Mouse (Mus musculus): ENCODE data around the gene Clpx. TPM values are rescaled to one million over a fixed set of nuclear protein-coding genes. Genes with fewer than 3 reads are reported as not detected.

Gene Clpx
- total RNA-seq, 2 experiments from 2014 or later = 27.0 to 33.2 TPM

GRCm38 (mm10) chr9:65375163-65375934 lies 81.3 kb downstream of the Clpx start:
- intact Hi-C loops (cut with DNase I) = no loop called here

More at GRCm38 (mm10) chr9:65375163-65375934, 81.3 kb downstream of the Clpx start:
- peak; percentile 69 to 76 for DNase-seq (ENCODE audit: low spot score in 2 of 2)

Other genes with a start within 250 kb of the Clpx start
- 10 to 100 TPM; 24.9 to 30.8 TPM for gene Igdcc4, start 192.8 kb upstream of the Clpx start, total RNA-seq (2021)
- 1 to 10 TPM; 2.0 to 2.3 TPM for gene Igdcc3, start 153.1 kb upstream of the Clpx start, total RNA-seq (2021)
- 1 to 10 TPM; 2.5 to 4.2 TPM for gene Parp16, start 98.9 kb upstream of the Clpx start, total RNA-seq (2021)
- gene Cilp, start 29.1 kb upstream of the Clpx start, total RNA-seq (2021) = not detected
- gene Pdcd7, start 51.8 kb downstream of the Clpx start, total RNA-seq (2021) = 10 to 100 TPM; 26.8 to 33.3 TPM
- gene Ubap1l, start 66.8 kb downstream of the Clpx start, total RNA-seq (2021) = 1 to 10 TPM; 1.3 to 4.5 TPM
- gene Kbtbd13, start 97.4 kb downstream of the Clpx start, total RNA-seq (2021) = under 1 TPM; 0.17 to 0.18 TPM
- gene Rasl12, start 104.2 kb downstream of the Clpx start, total RNA-seq (2021) = 1 to 10 TPM; 3.4 to 3.5 TPM
- gene Slc51b, start 128.7 kb downstream of the Clpx start, total RNA-seq (2021) = not detected
- 10 to 100 TPM; 16.6 to 19.0 TPM for gene Mtfmt, start 141.5 kb downstream of the Clpx start, total RNA-seq (2021)
- gene Spg21, start 166.7 kb downstream of the Clpx start, total RNA-seq (2021) = 10 to 100 TPM; 27.4 to 30.8 TPM
- gene Ankdd1a, start 225.9 kb downstream of the Clpx start, total RNA-seq (2021) = 1 to 10 TPM; 3.1 to 3.4 TPM

Measured in left cerebral cortex, postnatal 36 days (tissue).